Mouse (Mus musculus) megakaryocyte, embryonic 14.5 days (primary cell): ENCODE results near the gene Ttc27. TPM values are rescaled to one million over a fixed set of nuclear protein-coding genes. Genes with fewer than 3 reads are reported as not detected.

Experiments used
- H3K27me3 ChIP-seq: replicated peaks from 2 replicates; pipeline ENCODE3; 2012; ENCODE audit warnings: inconsistent platforms
- H3K36me3 ChIP-seq: replicated peaks from 2 replicates; pipeline ENCODE3; 2012; ENCODE audit warnings: low read length, inconsistent platforms, mixed read lengths
- H3K4me1 ChIP-seq: 2 replicates; pipeline ENCODE4 v1.6.1; 2012; ENCODE audit warnings: inconsistent platforms
- H3K4me3 ChIP-seq: replicated peaks from 2 replicates; pipeline ENCODE3; 2012; ENCODE audit warnings: moderate library complexity, mild to moderate bottlenecking, inconsistent platforms
- H3K9me3 ChIP-seq: 2 replicates; pipeline ENCODE4 v1.6.1; 2012; ENCODE audit warnings: inconsistent platforms
- FLI1 ChIP-seq: IDR thresholded peaks from 2 replicates; pipeline ENCODE4 v1.6.1; 2012; ENCODE audit warnings: low read length, inconsistent platforms, mixed read lengths
- GATA1 ChIP-seq: IDR thresholded peaks from 3 replicates; pipeline ENCODE4 v1.6.1; 2012; ENCODE audit warnings: mixed read lengths, low read length, inconsistent platforms, borderline replicate concordance
- polyA plus RNA-seq: library from polyadenylated mRNA; stranded (reverse); fragments of >175 nt; gene quantifications from 2 replicates; pipeline ENCODE4 v1.2.3, GENCODE M21; 2012; ENCODE audit warnings: low replicate concordance; ENCODE audit not compliant: insufficient read depth

Gene Ttc27
- polyA plus RNA-seq, 1 experiment, result 6.8 TPM

DNA sequence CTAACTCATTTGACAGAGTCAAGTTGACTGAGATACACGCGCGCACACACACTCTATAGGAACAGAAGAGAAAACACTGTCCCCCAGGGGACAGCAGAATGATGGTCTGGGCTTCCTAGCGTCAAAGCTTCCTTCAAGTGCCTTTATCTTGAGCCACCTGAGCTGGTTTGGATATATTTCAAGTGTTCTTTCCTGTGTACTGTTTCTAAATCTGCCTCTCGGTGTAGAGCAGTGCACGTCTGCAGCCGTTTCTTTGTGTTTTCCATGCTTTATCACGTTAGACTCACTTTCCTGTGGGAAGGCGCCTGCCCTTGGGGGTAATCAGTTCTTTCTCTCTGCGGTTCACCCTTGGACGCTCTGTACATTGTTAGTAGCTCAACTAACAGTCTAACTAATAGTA is 17.9 kb downstream of the Ttc27 start:
- H3K27me3 ChIP-seq, result no peaks in the 10 kb centered on the region
- no peaks in the 10 kb centered on the region for H3K9me3 ChIP-seq
- H3K36me3 ChIP-seq, result peaks cover 32% of the 10 kb centered on the region
- no peak; the same call in 2 of the 3 replicates for TF ChIP-seq GATA1
- no peak for TF ChIP-seq FLI1
- peak overlapping the region; percentile 59 for H3K4me3 ChIP-seq
- peaks cover 41% of the 10 kb centered on the region for H3K4me1 ChIP-seq

DNA sequence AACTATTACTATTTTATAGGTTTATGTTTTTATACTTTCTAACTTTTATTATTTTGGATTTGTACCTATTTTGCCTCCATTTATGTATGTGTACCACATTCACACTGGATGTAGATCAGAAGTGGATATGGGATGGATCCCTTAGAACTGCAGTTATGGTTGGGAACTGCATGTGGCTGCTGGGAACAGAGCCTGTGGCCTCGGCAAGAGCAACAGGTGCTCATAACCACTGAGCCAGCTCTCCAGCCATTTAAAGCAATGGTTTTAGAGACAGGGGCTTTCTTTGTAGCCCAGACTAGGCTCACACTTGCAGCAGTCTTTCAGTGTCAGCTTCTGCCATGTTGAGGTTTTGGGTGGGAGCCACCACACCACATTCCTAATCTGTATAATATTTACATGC is 32.1 kb downstream of the Ttc27 start:
- no peaks in the 10 kb centered on the region for H3K9me3 ChIP-seq
- TF ChIP-seq FLI1 (no peak), GATA1 (no peak)
- H3K4me3 ChIP-seq, result no peak overlapping the region
- H3K4me1 ChIP-seq, result peaks cover 45% of the 10 kb centered on the region
- H3K36me3 ChIP-seq, result peaks cover 35% of the 10 kb centered on the region
- no peaks in the 10 kb centered on the region for H3K27me3 ChIP-seq

DNA sequence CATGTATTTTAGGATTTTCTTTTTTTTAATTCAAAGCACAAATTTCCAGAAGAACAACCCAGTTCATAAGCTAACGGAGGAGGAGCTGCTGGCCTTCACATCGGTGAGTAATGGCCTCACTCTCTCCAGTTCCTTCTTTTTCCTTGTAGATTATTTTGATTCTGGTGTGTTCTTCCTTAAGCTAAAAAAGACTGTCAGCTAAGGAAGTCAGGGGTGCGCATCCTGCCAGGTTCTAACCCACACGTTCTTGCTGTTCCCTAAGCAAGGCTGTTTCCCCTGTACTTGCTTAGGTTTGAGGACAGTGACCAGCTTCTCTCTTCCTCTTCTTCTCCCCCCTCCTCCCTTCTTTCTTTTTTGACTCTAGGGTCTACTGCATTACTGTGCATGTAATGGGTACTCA is 33.5 kb downstream of the Ttc27 start:
- TF ChIP-seq GATA1 (no peak), FLI1 (no peak)
- H3K27me3 ChIP-seq, result no peaks in the 10 kb centered on the region
- peaks cover 40% of the 10 kb centered on the region for H3K4me1 ChIP-seq
- peaks cover 28% of the 10 kb centered on the region for H3K36me3 ChIP-seq
- H3K4me3 ChIP-seq, result no peak overlapping the region
- no peaks in the 10 kb centered on the region for H3K9me3 ChIP-seq

DNA sequence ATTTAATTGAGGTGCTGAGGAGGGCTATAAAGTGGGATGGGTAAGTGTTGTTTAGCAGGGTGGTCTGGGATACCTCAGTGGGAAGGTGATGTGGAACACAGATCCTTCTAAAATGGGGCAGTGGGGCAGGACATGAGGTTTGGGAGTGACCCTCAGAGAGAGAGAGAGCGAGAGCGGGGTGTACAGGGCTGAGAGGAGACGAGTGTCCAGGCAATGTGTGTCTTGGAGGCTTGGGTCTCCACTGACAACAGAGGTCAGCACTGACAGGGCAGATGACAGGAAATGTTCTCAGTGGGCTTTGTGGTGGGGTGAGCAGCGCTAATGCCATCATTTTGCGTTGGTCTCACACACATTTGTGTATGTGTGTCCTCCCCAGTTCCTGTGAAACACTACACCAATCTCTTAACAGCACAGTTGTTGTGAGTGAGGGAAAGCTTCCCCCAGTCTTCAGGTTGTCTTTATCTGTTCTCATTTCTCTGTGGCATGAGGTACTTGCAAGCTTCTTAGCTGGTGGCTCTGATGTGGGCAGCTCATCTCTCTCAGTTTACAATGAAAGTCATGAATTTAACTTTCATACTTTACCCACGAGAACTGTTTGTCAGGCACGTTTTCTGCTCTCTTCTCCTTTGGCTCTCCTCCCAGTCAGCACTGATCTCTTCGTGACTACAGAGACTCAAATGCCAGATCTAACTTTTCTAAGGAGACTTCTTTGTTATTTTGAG is 35.5 kb downstream of the Ttc27 start:
- TF ChIP-seq GATA1 (no peak), FLI1 (no peak)
- Histone ChIP-seq H3K27me3 (no peaks in the 10 kb centered on the region), H3K4me1 (peaks cover 40% of the 10 kb centered on the region), H3K9me3 (no peaks in the 10 kb centered on the region), H3K36me3 (peaks cover 17% of the 10 kb centered on the region), H3K4me3 (no peak overlapping the region)

DNA sequence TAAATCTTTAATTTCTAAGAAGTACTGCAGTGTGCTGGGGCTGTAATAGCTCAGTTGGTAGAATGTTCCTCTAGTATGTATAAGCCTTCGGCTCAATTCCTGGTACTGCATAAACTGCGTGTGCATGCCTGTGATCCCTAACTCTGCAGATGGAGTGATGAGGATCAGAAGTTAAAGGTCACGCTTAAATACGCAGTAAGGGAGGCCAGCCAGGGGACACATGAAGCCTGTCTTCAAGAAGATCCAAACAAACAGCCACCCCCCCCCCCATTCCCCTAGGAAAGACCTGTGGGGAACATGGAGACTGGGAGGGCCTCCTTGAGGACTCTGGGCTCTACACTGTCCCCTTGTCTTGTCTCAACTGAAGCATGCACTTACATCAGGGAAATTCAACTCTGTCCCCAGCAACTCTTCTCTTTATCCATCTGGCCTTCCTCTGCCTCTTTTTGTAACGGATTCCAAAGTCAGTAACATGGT is 36.1 kb downstream of the Ttc27 start:
- Histone ChIP-seq H3K36me3 (peaks cover 21% of the 10 kb centered on the region), H3K9me3 (no peaks in the 10 kb centered on the region), H3K27me3 (no peaks in the 10 kb centered on the region), H3K4me3 (no peak overlapping the region), H3K4me1 (peaks cover 40% of the 10 kb centered on the region)
- TF ChIP-seq FLI1 (no peak), GATA1 (no peak)

DNA sequence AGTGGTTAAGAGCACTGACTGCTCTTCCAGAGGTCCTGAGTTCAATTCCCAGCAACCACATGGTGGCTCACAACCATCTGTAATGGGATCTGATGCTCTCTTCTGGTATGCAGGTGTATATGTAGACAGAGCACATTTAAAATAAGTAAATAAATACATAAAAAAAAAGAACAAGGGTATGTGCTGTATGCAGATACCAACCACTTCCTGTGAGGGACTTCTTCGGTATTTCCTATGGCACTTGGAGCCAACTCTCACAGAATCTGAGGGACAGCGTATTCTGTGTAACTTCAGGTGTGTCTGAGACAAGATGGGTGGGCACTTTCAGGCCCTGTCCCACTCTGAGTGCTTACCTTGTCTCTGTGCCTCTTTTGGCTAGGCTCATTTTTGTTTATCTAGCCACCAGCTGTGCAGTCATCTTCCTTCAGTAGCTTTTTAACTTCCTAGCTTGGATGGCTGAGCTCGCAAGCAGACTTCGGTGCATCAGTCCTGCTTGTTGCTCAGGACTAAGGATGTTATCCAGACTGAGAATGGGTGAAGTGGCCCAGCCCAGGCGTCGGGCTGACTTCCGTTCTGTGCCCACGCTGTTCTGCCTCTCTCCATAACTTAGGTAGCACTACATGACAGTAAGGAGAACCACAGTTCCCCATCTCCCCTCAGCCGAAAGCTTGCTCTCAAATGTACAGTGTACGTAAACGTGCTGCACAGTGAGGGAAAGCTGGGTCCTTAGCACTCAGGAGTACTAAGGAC is 37.0 kb downstream of the Ttc27 start:
- H3K27me3 ChIP-seq, result no peaks in the 10 kb centered on the region
- H3K9me3 ChIP-seq, result no peaks in the 10 kb centered on the region

DNA sequence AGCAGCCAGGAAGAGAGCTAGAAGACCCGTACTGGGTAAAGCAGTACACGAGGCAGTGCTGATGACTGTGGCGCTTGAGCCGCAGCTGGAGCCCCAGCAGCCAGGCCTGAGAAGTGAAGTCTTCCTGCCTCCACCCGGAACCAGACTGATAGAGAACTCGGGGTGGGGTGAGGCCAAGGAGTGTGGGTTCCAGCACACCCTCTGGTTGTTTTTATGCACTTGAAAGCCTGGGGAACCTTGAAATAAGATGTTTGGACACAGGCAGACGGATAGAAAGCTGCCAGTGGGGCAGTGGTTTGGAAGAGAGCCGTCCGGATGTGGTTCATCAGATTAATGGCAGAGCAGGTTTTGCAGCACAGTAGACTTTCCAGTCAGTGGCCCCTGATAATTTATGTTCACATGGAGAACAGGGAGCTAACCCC is 51.9 kb downstream of the Ttc27 start:
- H3K4me3 ChIP-seq, result no peak overlapping the region
- H3K36me3 ChIP-seq, result peaks cover 30% of the 10 kb centered on the region
- peaks cover 22% of the 10 kb centered on the region for H3K4me1 ChIP-seq
- TF ChIP-seq FLI1 (no peak), GATA1 (no peak)
- H3K27me3 ChIP-seq, result no peaks in the 10 kb centered on the region
- no peaks in the 10 kb centered on the region for H3K9me3 ChIP-seq

More for the DNA sequence above, 37.0 kb downstream of the Ttc27 start:
- TF ChIP-seq GATA1, result no peak
- no peak for TF ChIP-seq FLI1
- Histone ChIP-seq H3K36me3 (peaks cover 22% of the 10 kb centered on the region), H3K4me3 (no peak overlapping the region), H3K4me1 (peaks cover 34% of the 10 kb centered on the region)

DNA sequence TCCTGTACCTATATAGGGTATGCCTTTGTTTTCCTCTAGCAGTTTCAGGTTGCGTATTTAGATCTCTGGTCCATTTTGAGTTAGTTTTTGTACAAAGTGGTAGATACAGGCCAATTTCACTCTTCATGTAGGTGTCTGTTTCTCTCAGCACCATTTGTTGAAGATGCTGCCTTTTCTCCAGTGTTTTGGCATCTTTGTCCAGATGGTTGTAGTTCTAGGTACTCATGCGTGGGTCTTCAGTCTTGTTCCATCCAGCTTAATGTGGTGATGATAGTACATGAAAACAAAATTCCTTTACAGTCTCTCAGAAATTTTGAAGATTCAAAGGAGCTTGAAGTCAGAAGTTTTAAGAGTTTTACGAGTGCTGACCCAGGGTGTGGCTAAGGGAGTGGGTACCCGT is 54.8 kb downstream of the Ttc27 start:
- Histone ChIP-seq H3K4me3 (no peak overlapping the region), H3K36me3 (peaks cover 43% of the 10 kb centered on the region), H3K4me1 (peaks cover 30% of the 10 kb centered on the region), H3K9me3 (no peaks in the 10 kb centered on the region), H3K27me3 (no peaks in the 10 kb centered on the region)
- TF ChIP-seq GATA1 (no peak), FLI1 (no peak)

DNA sequence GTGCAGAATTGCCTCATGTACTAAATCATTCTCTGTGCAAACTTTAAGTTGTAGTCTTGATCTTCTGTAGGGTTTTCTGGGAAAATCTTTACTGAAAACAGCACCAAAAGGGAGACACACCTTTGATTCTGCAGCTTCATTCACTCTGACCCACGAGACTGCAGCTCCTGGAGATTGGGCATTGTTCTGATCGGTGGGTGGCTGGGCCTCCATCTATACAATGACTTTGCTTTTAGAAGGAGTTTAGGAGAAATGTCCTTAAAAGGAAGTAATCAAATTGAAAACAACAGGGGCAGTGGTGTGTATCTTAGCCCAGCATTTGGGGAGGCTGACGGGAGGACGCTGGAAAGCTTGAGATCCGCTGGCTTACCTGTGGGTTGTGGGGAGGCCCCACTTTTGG is 56.0 kb downstream of the Ttc27 start:
- peaks cover 29% of the 10 kb centered on the region for H3K4me1 ChIP-seq
- H3K27me3 ChIP-seq, result no peaks in the 10 kb centered on the region
- H3K4me3 ChIP-seq, result no peak overlapping the region
- TF ChIP-seq GATA1, result no peak
- no peak for TF ChIP-seq FLI1
- H3K9me3 ChIP-seq, result no peaks in the 10 kb centered on the region
- peaks cover 40% of the 10 kb centered on the region for H3K36me3 ChIP-seq

DNA sequence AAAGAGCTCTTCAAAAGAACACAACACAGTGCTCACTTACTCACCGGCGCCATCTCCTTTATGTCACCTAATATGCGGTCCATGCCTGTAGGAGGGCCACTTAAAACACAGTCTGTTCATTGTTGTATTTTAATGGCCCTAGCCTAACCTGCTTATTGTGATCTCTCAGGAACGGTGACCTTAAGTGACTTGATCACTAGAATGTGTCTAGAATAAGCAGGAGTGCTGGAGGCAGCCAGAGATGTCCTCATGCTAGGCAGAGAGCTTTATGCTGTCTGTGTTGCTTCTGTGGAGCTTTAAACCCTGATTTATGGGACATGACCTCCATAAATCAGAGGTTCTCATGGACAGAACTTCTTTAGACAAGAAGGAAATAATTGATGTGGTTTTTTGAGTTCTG is 62.6 kb downstream of the Ttc27 start:
- Histone ChIP-seq H3K9me3 (no peaks in the 10 kb centered on the region), H3K36me3 (peaks cover 45% of the 10 kb centered on the region), H3K27me3 (no peaks in the 10 kb centered on the region), H3K4me3 (no peak overlapping the region), H3K4me1 (peaks cover 44% of the 10 kb centered on the region)
- TF ChIP-seq FLI1, result no peak
- no peak for TF ChIP-seq GATA1
